Mouse (Mus musculus) left cerebral cortex, postnatal 4 days (tissue): ENCODE data around the gene Olfr373. TPM values are rescaled to one million over a fixed set of nuclear protein-coding genes. Genes with fewer than 3 reads are reported as not detected.
A peak's percentile ranks its signal among the peaks of the same experiment; 100 is the strongest.
"Not testable (repeated sequence)": the region's sequence is repeated elsewhere in the genome, so short reads cannot be mapped to it uniquely, and the experiment has no call there.

Experiments used
- DNase-seq: peaks from one replicate; pipeline ENCODE4 v3.0.0-alpha.2; 2022
- intact Hi-C: fragments of 180-260 bp; cut with DNase I; formaldehyde crosslinking; loops from one replicate; pipeline ENCODE4 v1.15.1; 2025
- total RNA-seq, 2 experiments: library from RNA; stranded (reverse); gene quantifications; 2 replicates each; pipeline ENCODE4 v1.2.3; 2021

Olfr373 gene
- total RNA-seq: not detected

GRCm38 (mm10) chr8:72082877-72083276 is at the start of gene Olfr373:
Gene Olfr373 (plus strand): TSS chr8:72083177.
- intact Hi-C loops, DNase-seq: not testable (repeated sequence)

- intact Hi-C loops, DNase-seq: not testable (repeated sequence)
Observed at GRCm38 (mm10) chr8:72040918-72041317, 42.1 kb upstream of the Olfr373 start, which contains the start of gene Olfr372. Gene Olfr372 (plus strand): TSS chr8:72041218.

- DNase-seq: no peak
- intact Hi-C loops: no loop called here
Observed at GRCm38 (mm10) chr8:72042493-72042892, 40.5 kb upstream of the Olfr373 start.

- DNase-seq: not testable (repeated sequence)
- intact Hi-C loops: loop anchor here (2.0 kb wide), 1 partner anchor 40 kb away; no protein-coding TSS in a partner anchor
Observed at GRCm38 (mm10) chr8:72054633-72055032, 28.3 kb upstream of the Olfr373 start.

GRCm38 (mm10) chr8:72057643-72058042 is 25.3 kb upstream of the Olfr373 start:
- DNase-seq, intact Hi-C loops: not testable (repeated sequence)

GRCm38 (mm10) chr8:72066819-72067399 is 16.1 kb upstream of the Olfr373 start:
- DNase-seq, intact Hi-C loops: not testable (repeated sequence)

- no peak for DNase-seq
- intact Hi-C loops: no loop called here
Observed at GRCm38 (mm10) chr8:72084744-72085143, 1.8 kb downstream of the Olfr373 start.

GRCm38 (mm10) chr8:72087611-72088010 is 4.6 kb downstream of the Olfr373 start:
- intact Hi-C loops, DNase-seq: not testable (repeated sequence)

- DNase-seq, intact Hi-C loops: not testable (repeated sequence)
Observed at GRCm38 (mm10) chr8:72096721-72097120, 13.7 kb downstream of the Olfr373 start.

GRCm38 (mm10) chr8:72099377-72100103 is 16.6 kb downstream of the Olfr373 start:
- intact Hi-C loops: loop anchor here (2.0 kb wide), 1 partner anchor 97 kb away; no protein-coding TSS in a partner anchor
- peak; percentile 36 for DNase-seq

- intact Hi-C loops: no loop called here
- DNase-seq: no peak
Observed at GRCm38 (mm10) chr8:72105165-72105564, 22.2 kb downstream of the Olfr373 start.

- no peak for DNase-seq
- intact Hi-C loops: no loop called here
Observed at GRCm38 (mm10) chr8:72106740-72107139, 23.8 kb downstream of the Olfr373 start, which contains the start of gene Olfr374. Gene Olfr374 (plus strand): TSS chr8:72107040.

- intact Hi-C loops: no loop called here
- DNase-seq: no peak
Observed at GRCm38 (mm10) chr8:72110876-72111275, 27.9 kb downstream of the Olfr373 start.

GRCm38 (mm10) chr8:72112486-72112885 is 29.5 kb downstream of the Olfr373 start:
- intact Hi-C loops: no loop called here
- no peak for DNase-seq

- intact Hi-C loops: no loop called here
Observed at GRCm38 (mm10) chr8:72115202-72115601, 32.2 kb downstream of the Olfr373 start.

GRCm38 (mm10) chr8:72118616-72119015 is 35.6 kb downstream of the Olfr373 start:
- DNase-seq: no peak
- intact Hi-C loops: no loop called here

More at GRCm38 (mm10) chr8:72115202-72115601, 32.2 kb downstream of the Olfr373 start:
- DNase-seq: no peak

- intact Hi-C loops: not testable (repeated sequence)
Observed at GRCm38 (mm10) chr8:72121486-72121885, 38.5 kb downstream of the Olfr373 start.

GRCm38 (mm10) chr8:72121997-72122396 is 39.0 kb downstream of the Olfr373 start:
- DNase-seq: no peak
- intact Hi-C loops: no loop called here

More at GRCm38 (mm10) chr8:72121486-72121885, 38.5 kb downstream of the Olfr373 start:
- DNase-seq: not testable (repeated sequence)

- DNase-seq: no peak
- intact Hi-C loops: no loop called here
Observed at GRCm38 (mm10) chr8:72127834-72128233, 44.9 kb downstream of the Olfr373 start.

- intact Hi-C loops: no loop called here
- no peak for DNase-seq
Observed at GRCm38 (mm10) chr8:72131251-72131650, 48.3 kb downstream of the Olfr373 start.

- no peak for DNase-seq
- intact Hi-C loops: no loop called here
Observed at GRCm38 (mm10) chr8:72131901-72132300, 48.9 kb downstream of the Olfr373 start.

- DNase-seq: no peak
- intact Hi-C loops: no loop called here
Observed at GRCm38 (mm10) chr8:72132417-72132816, 49.4 kb downstream of the Olfr373 start.
